In the genomic region with DNA sequence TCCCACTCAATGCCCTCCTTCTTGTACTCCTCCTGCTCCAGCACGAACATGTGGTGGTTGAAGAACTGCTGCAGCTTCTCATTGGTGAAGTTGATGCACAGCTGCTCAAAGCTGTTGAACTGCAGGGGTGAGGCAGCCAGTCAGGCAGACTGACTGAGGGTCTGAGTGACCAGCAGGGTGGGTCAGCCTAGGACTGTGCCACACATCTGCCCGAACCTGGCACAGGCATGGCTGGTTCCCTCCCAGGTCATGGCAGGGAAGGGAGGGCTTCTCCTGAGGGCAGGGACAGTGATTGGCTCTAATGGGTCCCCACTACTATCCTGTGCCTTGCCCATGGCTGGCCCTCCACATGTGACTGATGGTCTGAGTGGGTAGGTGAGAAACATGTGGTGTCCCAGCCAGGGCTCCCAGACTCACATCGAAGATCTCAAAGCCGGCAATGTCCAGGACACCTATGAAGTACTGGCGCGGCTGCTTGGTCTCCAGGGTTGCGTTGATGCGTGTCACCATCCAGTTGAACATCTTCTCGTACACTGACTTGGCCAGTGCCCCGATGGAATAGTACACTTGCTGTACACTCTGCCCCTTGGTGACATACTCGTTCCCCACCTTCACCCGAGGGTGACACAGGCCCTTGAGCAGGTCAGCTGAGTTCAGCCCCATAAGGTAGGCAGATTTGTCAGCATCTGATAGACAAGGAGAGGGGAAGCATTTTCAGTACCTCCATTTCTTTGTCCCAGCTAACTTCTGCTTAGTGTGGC, we compare ENCODE assay signal across 19 mouse cellular contexts. TPM values are rescaled to one million over a fixed set of nuclear protein-coding genes. Genes with fewer than 3 reads are reported as not detected.
"Had no signal": no experiment of that assay in that cellular context is flagged by ENCODE, and none has a peak within 500 bp of the region (broad histone marks: within the 10 kb centered on the region; RNA-seq: fewer than 3 reads in every experiment).

No protein-coding gene starts in this region.

RNA-seq across cellular contexts. Expression of a gene that starts 6.7 kb away (rescaled TPM):
- total RNA-seq: megakaryocyte progenitor cell, adult 5-6 weeks; megakaryocyte-erythroid progenitor cell, adult 5-6 weeks had no signal

RNA-seq across cellular contexts. Expression of a gene that starts 16.7 kb away (rescaled TPM):
- total RNA-seq: layer of hippocampus, adult 2 months; layer of hippocampus, postnatal 25 days; left cerebral cortex, adult 18-20 months; left cerebral cortex, postnatal 25 days; megakaryocyte progenitor cell, adult 5-6 weeks; megakaryocyte-erythroid progenitor cell, adult 5-6 weeks had no signal
- polyA plus RNA-seq: kidney, postnatal 0 days; large intestine, adult 2 months; limb, embryonic 10.5 days; limb, embryonic 13.5 days; liver, embryonic 12.5 days; liver, embryonic 15.5 days; lung, embryonic 16.5 days; midbrain, embryonic 12.5 days; midbrain, embryonic 15.5 days; neural tube, embryonic 12.5 days; neural tube, embryonic 15.5 days; stomach, embryonic 14.5 days; thymus, postnatal 0 days had no signal

RNA-seq across cellular contexts. Expression of a gene that starts 24.0 kb away (rescaled TPM):
- total RNA-seq: megakaryocyte progenitor cell, adult 5-6 weeks; megakaryocyte-erythroid progenitor cell, adult 5-6 weeks had no signal
- polyA plus RNA-seq: liver, embryonic 12.5 days had no signal

RNA-seq across cellular contexts. Expression of a gene that starts 27.5 kb away (rescaled TPM):
- total RNA-seq: layer of hippocampus, adult 2 months; left cerebral cortex, postnatal 25 days; megakaryocyte progenitor cell, adult 5-6 weeks; megakaryocyte-erythroid progenitor cell, adult 5-6 weeks had no signal
- polyA plus RNA-seq: liver, embryonic 12.5 days; liver, embryonic 15.5 days; lung, embryonic 16.5 days; midbrain, embryonic 12.5 days; stomach, embryonic 14.5 days; thymus, postnatal 0 days had no signal

RNA-seq across cellular contexts. Expression of a gene that starts 34.1 kb away (rescaled TPM):
- total RNA-seq: megakaryocyte progenitor cell, adult 5-6 weeks; megakaryocyte-erythroid progenitor cell, adult 5-6 weeks had no signal
